Mouse (Mus musculus) splenic B cell, adult 2 months (primary cell): Measurements from ENCODE around the gene Nos1.
A peak's percentile ranks its signal among the peaks of the same experiment; 100 is the strongest.

Source experiments
- DNase-seq: peaks from one replicate; pipeline ENCODE4 v3.0.0-alpha.2; 2011; ENCODE audit warnings: low read depth, low spot score
- H3K27me3 ChIP-seq: 2 replicates; pipeline ENCODE4 v1.6.1; 2012; ENCODE audit warnings: mild to moderate bottlenecking, low read length, moderate library complexity, mixed read lengths; ENCODE audit not compliant: control insufficient read depth, poor library complexity, insufficient read depth, severe bottlenecking
- H3K36me3 ChIP-seq: 2 replicates; pipeline ENCODE4 v1.6.1; 2012; ENCODE audit warnings: mild to moderate bottlenecking, low read length, moderate library complexity, mixed read lengths; ENCODE audit not compliant: control insufficient read depth, poor library complexity, insufficient read depth, severe bottlenecking

The Nos1 gene

DNA sequence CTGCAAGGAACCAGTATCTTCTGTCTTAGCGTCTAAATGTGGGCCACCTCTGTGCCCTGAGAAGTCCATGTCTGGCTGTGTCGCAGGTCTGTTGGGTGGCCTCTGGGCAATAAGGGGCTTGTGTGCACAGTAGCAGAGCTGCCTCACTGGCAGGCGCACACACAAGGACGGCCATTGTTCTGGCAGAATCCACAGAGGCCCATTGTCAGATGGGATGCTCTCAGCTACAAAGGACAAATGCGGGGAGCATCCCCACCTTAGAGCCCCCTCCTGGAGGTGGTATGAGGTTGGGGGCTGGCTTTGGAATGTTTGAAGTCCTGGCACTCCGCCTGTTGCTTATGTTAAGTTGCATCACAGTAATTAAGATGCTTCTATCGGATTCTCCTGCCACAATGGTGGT, 218.2 kb downstream of the Nos1 start:
- H3K27me3 ChIP-seq, result no peaks in the 10 kb centered on the region
- no peak for DNase-seq
- peaks cover 11% of the 10 kb centered on the region for H3K36me3 ChIP-seq

DNA sequence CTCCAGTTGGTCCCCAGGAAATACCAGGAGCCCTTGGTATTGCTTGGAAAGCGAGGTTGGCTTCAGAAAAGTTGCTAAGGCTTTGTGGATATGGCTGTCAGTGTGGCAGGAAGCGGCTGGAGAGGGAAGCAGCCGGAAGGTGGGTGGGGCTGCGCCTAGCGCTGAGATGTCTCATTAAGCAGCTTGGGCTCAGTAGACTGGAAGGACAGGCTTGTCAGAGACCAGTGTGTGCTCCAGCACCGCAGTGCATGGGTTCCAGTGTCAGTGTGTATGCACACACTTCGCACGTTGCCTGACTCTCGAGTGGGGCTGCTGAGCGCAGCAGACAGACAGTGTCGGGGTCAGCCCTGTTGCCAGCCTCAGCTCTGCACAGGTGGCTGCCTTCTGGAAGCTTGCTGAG, 218.8 kb downstream of the Nos1 start:
- H3K27me3 ChIP-seq, result no peaks in the 10 kb centered on the region
- no peak for DNase-seq
- peaks cover 11% of the 10 kb centered on the region for H3K36me3 ChIP-seq

DNA sequence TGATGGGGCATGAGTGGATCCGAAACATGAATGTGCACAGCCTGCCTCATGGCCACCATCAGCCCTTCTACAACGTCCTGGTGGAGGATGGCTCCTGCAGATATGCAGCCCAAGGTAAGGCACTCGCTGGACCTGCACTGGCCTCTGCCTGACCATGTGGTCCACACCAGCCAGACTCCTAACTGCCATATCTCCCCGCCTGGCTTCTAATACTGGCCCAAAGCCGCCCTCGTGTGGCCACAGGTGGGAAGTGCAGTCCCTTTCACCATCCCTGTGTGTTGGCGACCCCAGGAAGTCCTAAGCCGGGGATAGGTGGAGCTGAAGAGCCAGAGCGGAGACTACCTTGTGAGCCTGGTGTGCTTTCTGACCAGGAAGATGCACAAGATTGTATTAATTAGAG, 221.2 kb downstream of the Nos1 start:
- no peaks in the 10 kb centered on the region for H3K27me3 ChIP-seq
- H3K36me3 ChIP-seq, result peaks cover 5% of the 10 kb centered on the region
- DNase-seq, result peak; percentile 60

DNA sequence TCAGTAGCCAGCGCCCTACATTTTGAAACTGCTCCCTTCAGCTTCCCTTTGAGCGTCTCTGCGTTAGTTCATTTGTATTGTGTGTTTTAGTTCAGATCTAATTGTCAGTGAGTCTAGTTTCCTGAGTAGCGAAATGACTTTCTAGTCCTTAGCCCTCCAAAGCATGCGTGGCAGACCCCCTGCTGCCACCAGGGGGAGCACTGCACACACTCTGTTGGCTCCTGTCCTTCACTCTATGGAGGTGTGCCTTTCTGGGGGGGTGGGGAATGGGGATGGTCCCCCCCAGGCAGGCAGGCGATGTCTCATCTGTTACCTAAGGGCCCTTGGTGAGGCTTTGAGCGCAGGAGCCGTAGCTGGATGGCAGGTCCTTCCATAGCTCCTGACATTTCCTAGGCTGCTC, 223.8 kb downstream of the Nos1 start:
- Histone ChIP-seq H3K36me3 (peaks cover 12% of the 10 kb centered on the region), H3K27me3 (no peaks in the 10 kb centered on the region)
- DNase-seq, result peak; percentile 63

DNA sequence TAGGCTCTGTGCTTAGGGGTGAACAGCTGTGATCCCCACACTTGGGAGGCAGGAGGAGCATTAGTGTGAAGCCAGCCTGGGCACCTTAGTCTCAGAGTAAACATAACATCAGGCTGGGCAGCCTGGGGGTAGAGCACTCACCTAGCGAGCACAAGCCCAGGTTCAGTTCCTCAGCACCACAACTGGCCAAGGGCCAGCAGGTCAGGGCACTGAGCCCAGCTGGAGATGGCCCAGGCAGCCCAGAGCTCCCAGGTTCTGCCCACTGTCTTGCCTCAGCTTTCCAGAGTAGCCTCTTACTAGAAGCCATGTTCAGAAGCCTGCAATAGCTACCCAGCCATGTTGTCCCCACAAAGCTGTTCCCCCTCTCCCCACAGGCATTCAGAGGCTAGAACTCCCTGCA, 224.9 kb downstream of the Nos1 start:
- Histone ChIP-seq H3K36me3 (peaks cover 12% of the 10 kb centered on the region), H3K27me3 (no peaks in the 10 kb centered on the region)
- no peak for DNase-seq

DNA sequence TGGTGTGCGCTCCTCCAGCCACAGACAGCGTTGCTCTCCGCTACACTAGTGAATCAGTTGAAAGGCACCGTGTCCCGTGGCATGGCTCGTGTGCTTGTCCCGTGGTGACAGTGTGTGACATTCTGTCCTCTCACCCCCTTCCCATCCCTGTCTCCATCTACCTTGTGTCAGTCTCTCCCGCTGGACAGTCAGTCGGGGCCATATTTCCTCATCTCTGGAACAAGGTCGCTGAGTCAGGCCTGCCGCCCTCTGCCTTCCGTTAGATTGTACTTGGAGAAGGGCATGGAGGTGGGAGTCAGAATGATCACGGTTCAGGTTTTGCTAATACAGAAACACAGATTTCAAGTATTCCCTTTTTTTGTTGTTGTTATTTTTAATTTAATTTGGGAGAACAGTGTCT, 227.5 kb downstream of the Nos1 start:
- H3K27me3 ChIP-seq, result no peaks in the 10 kb centered on the region
- DNase-seq, result no peak
- H3K36me3 ChIP-seq, result peaks cover 8% of the 10 kb centered on the region; the same call in 1 of the 2 replicates
